Mouse (Mus musculus) cortical plate, adult 2 months (tissue): ENCODE data around the gene Edil3.

ENCODE experiments used
- CTCF ChIP-seq: fragments of 200-500 bp; IDR thresholded peaks from 2 replicates; pipeline ENCODE4 v1.5.1; 2011; ENCODE audit warnings: mild to moderate bottlenecking, control low read depth, low read length; ENCODE audit not compliant: insufficient read depth; ENCODE audit errors: extremely low read depth
- POLR2A ChIP-seq: fragments of 200-500 bp; IDR thresholded peaks from 2 replicates; pipeline ENCODE4 v1.6.1; 2011; ENCODE audit warnings: mild to moderate bottlenecking, low read length, control low read depth; ENCODE audit not compliant: insufficient read depth; ENCODE audit errors: extremely low read depth

DNA sequence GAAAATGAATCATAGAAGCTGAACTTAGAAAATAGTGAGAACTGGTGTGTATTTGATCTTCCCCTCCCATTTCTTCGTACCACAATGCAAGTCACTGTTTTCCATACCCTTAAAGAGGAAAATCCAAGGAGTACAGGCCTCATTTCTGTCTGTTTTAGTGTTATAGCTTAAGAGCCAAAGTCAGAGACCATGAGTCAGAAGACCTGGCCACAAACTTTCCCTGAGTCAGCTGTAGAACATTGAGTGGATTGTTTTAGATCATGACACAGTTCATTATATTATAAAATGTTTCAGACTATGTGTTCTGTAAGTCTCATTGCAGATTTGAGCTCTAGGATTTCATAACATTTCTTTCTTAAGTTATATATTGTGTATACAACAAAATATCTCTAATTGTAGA is 22.1 kb upstream of the Edil3 start:
- TF ChIP-seq CTCF (no peak), POLR2A (no peak)
